9 mouse cellular contexts compared by ENCODE assay signal in the genomic region with DNA sequence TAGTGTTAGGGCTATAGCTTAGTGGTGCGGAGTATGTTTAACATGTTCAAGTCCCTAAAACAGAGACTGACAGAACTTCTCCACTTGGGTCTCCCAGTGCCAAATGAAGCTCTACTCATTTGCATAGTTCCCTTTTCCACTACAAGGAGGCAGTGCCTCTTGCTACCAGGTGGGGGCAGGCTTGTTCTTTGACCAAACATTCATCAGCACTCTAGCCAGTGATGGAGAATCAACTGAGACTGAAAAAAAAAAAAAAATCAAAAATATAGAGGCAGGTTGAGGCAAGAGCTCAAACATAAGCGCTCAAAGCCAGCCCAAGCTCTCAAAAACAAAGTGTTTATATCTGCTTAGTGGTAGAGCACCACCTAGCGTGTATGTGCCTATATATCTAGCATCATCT. TPM values are rescaled to one million over a fixed set of nuclear protein-coding genes. Genes with fewer than 3 reads are reported as not detected.
DNase-seq lines count a peak whose midpoint lies in the region; ATAC-seq and TF ChIP-seq lines count a peak whose summit lies in the region.
"Had no signal": no experiment of that assay in that cellular context is flagged by ENCODE, and none has a peak within 500 bp of the region (broad histone marks: within the 10 kb centered on the region; RNA-seq: fewer than 3 reads in every experiment).

No protein-coding gene starts in this region.

- no peak overlapping the region for H3K4me3 ChIP-seq in neural tube, embryonic 15.5 days (replicated peaks)
- no peak overlapping the region for H3K4me3 ChIP-seq in lung, embryonic 14.5 days (ENCODE audit: low read depth, low read length)

- H3K27ac ChIP-seq in neural tube, embryonic 15.5 days (replicated peaks), result no peak overlapping the region
- H3K27ac ChIP-seq in lung, embryonic 14.5 days (ENCODE audit: low read depth), result no peak overlapping the region

- ATAC-seq in neural tube, embryonic 15.5 days (ENCODE audit: low FRiP score), result no peak
- peak; percentile 30 for ATAC-seq in granulocyte monocyte progenitor cell, adult 5-6 weeks (replicated peaks; ENCODE audit: poor library complexity, severe bottlenecking)
- ATAC-seq in lung, embryonic 14.5 days (ENCODE audit: insufficient read depth), result no peak

- H3K36me3 ChIP-seq in neural tube, embryonic 15.5 days, result no peaks in the 10 kb centered on the region
- no peaks in the 10 kb centered on the region for H3K36me3 ChIP-seq in lung, embryonic 14.5 days (ENCODE audit: insufficient read depth)

- H3K4me2 ChIP-seq in neural tube, embryonic 15.5 days, result no peak overlapping the region
- H3K4me2 ChIP-seq in lung, embryonic 14.5 days, result no peak overlapping the region

- no peaks in the 10 kb centered on the region for H3K9me3 ChIP-seq in neural tube, embryonic 15.5 days (replicated peaks)
- no peaks in the 10 kb centered on the region for H3K9me3 ChIP-seq in lung, embryonic 14.5 days (ENCODE audit: low read depth, low read length)

- 73% methylated on average over 3 of the region's 3 CpGs for WGBS in neural tube, embryonic 15.5 days
- 61% methylated on average over 3 of the region's 3 CpGs for WGBS in lung, embryonic 14.5 days

- DNase-seq in cerebellum, adult 9-11 months, result peak; percentile 56
- DNase-seq in cerebellum, adult 11-12 months, result no peak
- peak; percentile 48 for DNase-seq in neural tube, embryonic 10.5 days (ENCODE audit: extremely low spot score, low spot score)
- peak; percentile 25 to 27 for DNase-seq in adrenal gland, postnatal 4 days (ENCODE audit: low spot score in 2 of 2)
- DNase-seq in lung, embryonic 14.5 days, result peak; percentile 80
- DNase-seq in spleen, postnatal 36 days (ENCODE audit: low spot score in 2 of 2), result peak; percentile 71 to 73

- H3K4me1 ChIP-seq in neural tube, embryonic 15.5 days, result peaks cover 34% of the 10 kb centered on the region
- peaks cover 5% of the 10 kb centered on the region; the same call in 1 of the 2 replicates for H3K4me1 ChIP-seq in lung, embryonic 14.5 days (ENCODE audit: insufficient read depth)

- H3K9ac ChIP-seq in neural tube, embryonic 15.5 days (replicated peaks), result no peak overlapping the region
- H3K9ac ChIP-seq in lung, embryonic 14.5 days, result no peak overlapping the region

- peak; percentile 76 for TF ChIP-seq CTCF in lung, embryonic 14.5 days (IDR thresholded peaks at IDR 0.05; ENCODE audit: low read depth)

- no peaks in the 10 kb centered on the region for H3K27me3 ChIP-seq in neural tube, embryonic 15.5 days (replicated peaks)
- H3K27me3 ChIP-seq in lung, embryonic 14.5 days (ENCODE audit: insufficient read depth, low read length), result no peaks in the 10 kb centered on the region

RNA-seq across cellular contexts. Expression of a gene that starts 4.8 kb away (rescaled TPM):
- 158 and 159 TPM in 2 replicates for polyA plus RNA-seq in neural tube, embryonic 15.5 days (2015; fragmentation: Nextera tagmentation; extraction: Ambion mirVana)
- 100 to 1,000 TPM; 161 to 174 TPM for total RNA-seq in adrenal gland, postnatal 4 days (2021)
- total RNA-seq in granulocyte monocyte progenitor cell, adult 5-6 weeks (2014; fragmentation: Nextera tagmentation), result 60.1 and 70.1 TPM in 2 replicates
- total RNA-seq in granulocyte monocyte progenitor cell, adult 5-6 weeks (2017), result 78.5 and 87.2 TPM in 2 replicates
- polyA plus RNA-seq in lung, embryonic 14.5 days (2014; fragmentation: Nextera tagmentation; extraction: Ambion mirVana), result 85.0 and 89.1 TPM in 2 replicates

RNA-seq across cellular contexts. Expression of a gene that starts 17.3 kb away (rescaled TPM):
- 91.0 and 95.2 TPM in 2 replicates for polyA plus RNA-seq in neural tube, embryonic 15.5 days (2015; fragmentation: Nextera tagmentation; extraction: Ambion mirVana)
- total RNA-seq in adrenal gland, postnatal 4 days (2021), result 10 to 100 TPM; 64.2 to 64.3 TPM
- 122 and 136 TPM in 2 replicates for total RNA-seq in granulocyte monocyte progenitor cell, adult 5-6 weeks (2014; fragmentation: Nextera tagmentation)
- total RNA-seq in granulocyte monocyte progenitor cell, adult 5-6 weeks (2017), result 96.6 and 196 TPM in 2 replicates
- polyA plus RNA-seq in lung, embryonic 14.5 days (2014; fragmentation: Nextera tagmentation; extraction: Ambion mirVana), result 83.4 and 88.0 TPM in 2 replicates

RNA-seq across cellular contexts. Expression of a gene that starts 22.2 kb away (rescaled TPM):
- polyA plus RNA-seq in neural tube, embryonic 15.5 days (2015; fragmentation: Nextera tagmentation; extraction: Ambion mirVana), result 1.5 and 2.2 TPM in 2 replicates
- total RNA-seq in adrenal gland, postnatal 4 days (2021), result 1 to 10 TPM; 2.3 to 2.5 TPM
- not detected in 2 replicates for total RNA-seq in granulocyte monocyte progenitor cell, adult 5-6 weeks (2014; fragmentation: Nextera tagmentation)
- 2.5 TPM in 2 replicates for total RNA-seq in granulocyte monocyte progenitor cell, adult 5-6 weeks (2017)
- 1.2 and 2.3 TPM in 2 replicates for polyA plus RNA-seq in lung, embryonic 14.5 days (2014; fragmentation: Nextera tagmentation; extraction: Ambion mirVana)
- polyA plus RNA-seq: large intestine, adult 2 months had no signal

RNA-seq across cellular contexts. Expression of a gene that starts 22.9 kb away (rescaled TPM):
- 124 and 127 TPM in 2 replicates for polyA plus RNA-seq in neural tube, embryonic 15.5 days (2015; fragmentation: Nextera tagmentation; extraction: Ambion mirVana)
- 100 to 1,000 TPM; 118 to 125 TPM for total RNA-seq in adrenal gland, postnatal 4 days (2021)
- 63.4 and 64.7 TPM in 2 replicates for total RNA-seq in granulocyte monocyte progenitor cell, adult 5-6 weeks (2014; fragmentation: Nextera tagmentation)
- total RNA-seq in granulocyte monocyte progenitor cell, adult 5-6 weeks (2017), result 43.0 and 62.0 TPM in 2 replicates
- polyA plus RNA-seq in lung, embryonic 14.5 days (2014; fragmentation: Nextera tagmentation; extraction: Ambion mirVana), result 122 and 126 TPM in 2 replicates

RNA-seq across cellular contexts. Expression of a gene that starts 38.5 kb away (rescaled TPM):
- polyA plus RNA-seq in neural tube, embryonic 15.5 days (2015; fragmentation: Nextera tagmentation; extraction: Ambion mirVana), result 127 and 140 TPM in 2 replicates
- total RNA-seq in adrenal gland, postnatal 4 days (2021), result 100 to 1,000 TPM; 124 to 145 TPM
- 268 and 347 TPM in 2 replicates for total RNA-seq in granulocyte monocyte progenitor cell, adult 5-6 weeks (2014; fragmentation: Nextera tagmentation)
- total RNA-seq in granulocyte monocyte progenitor cell, adult 5-6 weeks (2017), result 89.4 and 113 TPM in 2 replicates
- polyA plus RNA-seq in lung, embryonic 14.5 days (2014; fragmentation: Nextera tagmentation; extraction: Ambion mirVana), result 195 and 197 TPM in 2 replicates
